Mouse (Mus musculus): ENCODE results near the gene Sapcd2. TPM values are rescaled to one million over a fixed set of nuclear protein-coding genes. Genes with fewer than 3 reads are reported as not detected.
"Not testable (repeated sequence)": the region's sequence is repeated elsewhere in the genome, so short reads cannot be mapped to it uniquely, and the experiment has no call there.

Sapcd2 gene
- total RNA-seq, 2 experiments from 2014 or later, result 8.7 to 10.8 TPM

DNA sequence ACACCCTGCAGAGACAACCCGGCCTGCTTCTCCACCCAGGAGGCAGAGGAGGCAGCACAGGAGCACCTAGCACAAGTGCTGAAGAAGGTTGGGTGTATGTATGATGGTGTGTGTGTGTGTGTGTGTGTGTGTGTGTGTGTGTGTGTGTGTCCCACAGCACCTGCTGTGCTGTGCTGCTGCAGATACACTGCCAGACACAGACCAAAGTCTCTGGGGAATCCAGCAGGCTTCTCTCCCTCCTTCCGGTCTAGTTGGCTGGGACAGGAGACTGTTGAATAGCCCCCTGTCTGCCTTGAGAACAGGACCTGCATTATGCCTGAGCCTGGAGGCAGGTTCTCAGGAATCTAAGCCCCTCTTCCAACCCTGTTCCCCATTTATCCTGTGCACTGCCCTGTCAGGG, 1.3 kb downstream of the Sapcd2 start:
- DNase-seq, result no peak

- DNase-seq, result peak; percentile 67
These were observed 4.5 kb downstream of the Sapcd2 start for GRCm38 (mm10) chr2:25376589-25376988.

DNA sequence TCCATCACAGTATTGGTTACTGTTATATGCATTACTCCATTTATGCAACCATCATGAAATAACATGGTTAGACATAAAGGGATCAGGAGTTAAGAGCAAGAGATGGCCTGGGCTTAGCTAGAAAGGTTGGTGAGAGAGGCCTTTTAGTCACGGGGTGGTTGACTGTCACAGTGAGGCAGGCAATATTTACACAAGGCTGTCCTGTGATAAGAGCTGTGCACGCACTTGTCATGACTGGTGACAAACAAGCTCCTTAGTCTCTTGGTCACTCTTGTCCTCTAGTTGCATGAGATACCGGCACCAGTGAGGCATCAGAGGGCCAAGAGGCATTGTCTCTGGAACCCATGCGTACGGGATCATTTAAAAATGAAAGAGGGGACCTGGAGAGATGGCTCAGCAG, 12.4 kb downstream of the Sapcd2 start:
- DNase-seq, result no peak

DNA sequence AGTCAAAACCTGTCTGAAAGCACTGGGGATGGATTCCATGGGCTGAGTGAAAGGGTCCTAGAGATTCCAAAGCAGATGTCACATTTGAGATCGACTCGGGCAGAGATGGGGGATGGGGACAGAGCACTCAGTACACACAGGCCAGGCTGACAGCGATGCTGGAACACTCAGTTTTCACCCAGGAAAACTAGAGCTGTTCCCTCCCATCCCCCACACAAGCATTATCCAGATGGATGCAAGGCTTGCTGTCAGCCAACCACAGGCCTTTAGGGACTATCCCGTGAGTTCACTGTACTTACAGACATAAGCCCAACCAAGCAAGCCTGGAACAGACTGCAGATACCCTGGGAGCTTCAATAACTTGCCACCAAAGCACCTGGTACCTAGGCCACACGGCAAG, 19.1 kb downstream of the Sapcd2 start:
- DNase-seq, result no peak

DNA sequence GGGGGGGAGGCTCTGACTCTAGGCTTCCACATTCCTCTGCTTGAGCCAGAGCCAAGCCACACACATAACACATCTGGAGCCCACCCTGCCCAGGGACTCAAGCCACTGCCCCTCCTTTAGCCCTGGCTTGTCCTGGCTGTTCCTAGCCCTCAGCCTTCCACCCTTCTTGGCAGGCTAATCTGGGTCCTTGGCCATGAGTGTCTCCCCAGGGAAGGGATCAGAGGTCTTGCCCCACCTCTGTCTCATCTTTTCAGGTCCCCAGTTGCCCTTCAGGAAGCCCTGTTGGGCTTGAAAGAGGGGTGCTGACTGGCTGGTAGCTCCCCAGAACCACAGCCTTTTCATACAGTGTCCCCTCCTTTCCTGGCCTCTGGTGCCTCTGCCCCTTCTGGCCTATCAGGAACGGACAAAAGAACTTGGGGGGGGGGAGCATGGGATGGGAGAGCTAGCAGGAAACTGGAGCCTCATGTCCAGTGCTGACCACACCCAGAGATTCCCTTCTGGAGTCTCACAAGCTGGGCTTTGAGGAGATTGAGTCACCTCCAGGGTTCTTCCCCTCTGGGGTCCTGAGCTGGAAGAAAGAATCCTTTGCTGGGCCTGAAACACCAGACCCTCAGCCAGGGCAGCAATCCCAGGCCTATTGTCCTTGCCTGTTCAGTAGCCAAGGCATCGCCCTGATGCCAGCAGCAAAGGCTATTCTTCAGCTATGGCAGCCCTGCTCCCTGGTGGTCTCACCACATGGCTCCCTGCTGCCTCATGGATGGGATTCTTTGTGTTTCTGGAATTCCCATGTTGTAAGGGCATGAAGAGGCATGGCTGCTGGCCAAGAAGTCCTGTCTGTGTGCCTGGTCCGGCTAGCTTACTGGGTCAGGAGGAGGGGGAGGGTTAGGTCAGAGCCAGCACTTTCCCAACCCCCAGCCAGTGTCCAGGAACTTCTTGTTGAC, 22.4 kb downstream of the Sapcd2 start:
- peak; percentile 33 for DNase-seq

DNA sequence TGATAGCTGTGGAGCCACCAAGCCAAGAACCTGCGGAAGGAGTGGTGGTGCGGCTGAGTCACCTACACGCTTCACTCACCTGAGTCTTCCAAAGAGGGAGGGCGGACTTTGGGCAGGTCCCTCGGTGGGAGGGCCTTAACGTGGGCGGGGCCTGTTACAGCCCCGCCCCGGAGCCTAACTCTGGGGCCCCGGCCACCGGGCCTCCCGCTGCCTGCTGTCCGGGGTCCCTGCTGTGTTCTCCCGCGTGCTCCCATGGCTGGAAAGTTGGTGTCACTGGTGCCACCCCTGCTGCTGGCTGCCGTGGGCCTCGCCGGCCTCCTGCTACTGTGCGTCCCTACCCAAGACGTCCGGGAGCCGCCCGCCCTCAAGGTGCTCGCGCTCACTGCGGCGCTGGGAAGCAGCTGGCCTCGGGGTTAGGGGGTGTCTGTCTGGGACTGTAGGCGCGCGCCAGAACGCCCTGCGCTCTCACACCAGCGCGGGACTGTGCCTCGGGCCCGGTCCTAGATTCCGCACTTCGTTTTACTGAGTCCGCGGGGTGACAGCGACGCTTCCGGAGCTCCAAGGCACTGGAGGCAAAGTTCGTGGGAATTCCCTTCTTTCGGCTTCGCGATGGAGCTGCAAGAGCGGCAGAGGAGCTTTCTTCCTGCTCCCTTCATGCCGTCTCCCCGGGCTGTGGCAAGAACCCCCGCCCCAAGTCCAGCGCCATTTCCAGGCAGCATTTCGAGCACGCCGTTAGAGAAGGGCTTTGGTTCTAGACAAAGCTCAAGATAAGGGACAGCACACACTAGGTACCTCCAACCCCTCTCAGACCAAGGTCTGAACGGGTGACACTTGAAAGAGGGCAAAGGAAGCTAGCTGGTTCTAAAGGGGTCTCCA, 23.8 kb downstream of the Sapcd2 start, which contains the start of gene Entpd2:
Entpd2 (plus strand) TSS at position 154 of the 876 bp plus-strand sequence.
- DNase-seq, result peak; percentile 49

DNA sequence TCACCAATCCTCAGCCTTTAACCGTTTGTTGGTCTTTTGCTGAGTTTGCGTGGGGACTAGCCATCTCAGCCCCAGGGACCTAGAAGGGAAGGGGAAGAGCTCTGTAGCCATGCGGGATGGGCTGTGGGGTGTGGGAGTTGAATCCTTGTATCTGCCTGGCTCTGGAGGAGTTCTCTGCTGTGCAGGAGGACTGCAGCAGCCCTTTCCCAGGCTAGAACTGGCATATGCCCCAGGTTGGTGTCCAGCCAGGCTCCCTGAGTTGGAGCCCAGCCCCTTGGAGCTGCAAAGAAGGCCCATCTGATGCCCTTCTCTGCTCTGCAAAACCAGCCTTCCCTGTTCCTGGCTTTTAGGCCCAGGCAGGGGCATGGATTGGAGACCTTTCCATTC, 24.5 kb downstream of the Sapcd2 start:
- peak; percentile 27 for DNase-seq

GRCm38 (mm10) chr2:25397010-25397409, 24.9 kb downstream of the Sapcd2 start:
- DNase-seq, result no peak

DNA sequence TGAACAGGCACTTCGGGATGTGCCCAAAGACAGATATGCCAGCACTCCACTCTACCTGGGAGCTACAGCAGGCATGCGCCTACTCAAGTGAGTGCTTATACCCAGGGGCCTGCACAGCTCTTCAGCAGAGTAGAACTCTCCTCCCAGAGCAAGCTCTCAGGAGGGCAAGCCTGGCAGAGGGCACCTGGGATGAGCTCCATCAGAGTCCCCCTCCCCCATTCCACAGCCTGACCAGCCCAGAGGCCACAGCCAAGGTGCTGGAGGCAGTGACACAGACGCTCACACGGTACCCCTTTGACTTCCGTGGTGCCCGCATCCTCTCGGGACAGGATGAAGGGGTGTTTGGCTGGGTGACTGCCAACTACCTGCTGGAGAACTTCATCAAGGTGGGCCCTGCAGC, 25.9 kb downstream of the Sapcd2 start:
- DNase-seq, result no peak

DNA sequence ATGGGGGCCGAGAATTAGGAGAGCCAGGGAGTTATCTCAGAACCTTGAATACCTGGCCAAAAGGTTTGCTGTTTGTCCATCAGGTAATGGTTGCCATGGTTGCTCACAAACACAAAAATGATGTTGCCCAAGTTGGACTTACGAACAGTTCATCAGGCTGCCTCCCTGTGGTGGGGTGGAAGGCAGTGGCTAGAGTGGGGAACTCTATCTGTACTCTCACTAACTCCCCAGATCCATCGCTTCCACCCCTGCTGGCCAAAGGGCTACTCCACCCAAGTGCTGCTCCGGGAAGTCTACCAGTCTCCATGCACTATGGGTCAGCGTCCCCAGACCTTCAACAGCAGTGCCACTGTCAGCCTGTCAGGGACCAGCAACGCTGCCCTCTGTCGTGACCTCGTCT, 26.9 kb downstream of the Sapcd2 start, which contains the start of gene Npdc1:
Npdc1 (plus strand) TSS at position 301 of the 400 bp plus-strand sequence.
- no peak for DNase-seq

GRCm38 (mm10) chr2:25400291-25400690, 28.2 kb downstream of the Sapcd2 start:
- DNase-seq, result peak; percentile 36

DNA sequence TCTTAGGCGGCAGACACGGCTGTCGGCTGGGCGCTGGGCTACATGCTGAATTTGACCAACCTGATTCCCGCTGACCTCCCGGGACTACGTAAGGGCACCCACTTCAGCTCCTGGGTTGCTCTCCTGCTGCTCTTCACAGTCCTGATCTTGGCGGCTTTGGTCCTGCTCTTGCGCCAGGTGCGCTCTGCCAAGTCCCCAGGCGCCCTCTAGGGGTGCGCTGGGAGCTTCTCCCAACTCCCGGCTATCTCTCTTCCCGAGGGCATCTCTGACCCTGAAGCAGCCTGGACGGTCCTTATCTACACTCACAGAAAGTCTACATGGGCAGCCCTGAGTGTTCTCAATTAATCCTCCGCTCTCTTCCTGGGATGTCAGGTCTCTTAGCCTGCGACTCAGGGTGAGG, 28.6 kb downstream of the Sapcd2 start:
- DNase-seq, result peak; percentile 64

DNA sequence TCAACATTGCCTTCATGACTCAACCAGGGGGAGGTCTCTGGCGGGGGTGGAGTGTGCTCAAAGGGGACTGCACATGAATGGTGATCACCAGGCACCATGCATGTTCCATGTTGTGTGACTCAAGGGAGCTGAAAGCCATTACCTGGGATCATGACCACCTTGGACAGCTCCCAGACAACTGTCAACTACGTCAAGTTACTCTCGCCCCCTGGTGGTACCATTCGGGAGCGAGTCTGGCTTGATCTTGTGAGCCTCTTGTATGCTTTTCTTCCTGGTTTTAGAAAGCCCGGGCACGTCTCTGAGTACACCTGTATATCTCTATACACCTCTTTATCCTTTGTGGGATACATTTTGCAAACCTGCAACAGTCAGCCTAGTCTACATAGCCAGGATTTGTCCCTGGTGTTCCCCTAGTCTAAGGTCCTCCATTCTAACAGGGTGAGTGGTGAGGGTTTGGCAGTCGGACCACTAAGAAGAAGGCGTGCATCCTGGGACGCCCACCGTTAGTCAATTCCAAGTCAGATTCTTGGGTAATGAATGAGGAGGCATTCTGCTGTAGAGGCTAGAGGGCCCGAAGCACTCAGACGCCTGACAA, 30.4 kb downstream of the Sapcd2 start:
- peak; percentile 87 for DNase-seq

DNA sequence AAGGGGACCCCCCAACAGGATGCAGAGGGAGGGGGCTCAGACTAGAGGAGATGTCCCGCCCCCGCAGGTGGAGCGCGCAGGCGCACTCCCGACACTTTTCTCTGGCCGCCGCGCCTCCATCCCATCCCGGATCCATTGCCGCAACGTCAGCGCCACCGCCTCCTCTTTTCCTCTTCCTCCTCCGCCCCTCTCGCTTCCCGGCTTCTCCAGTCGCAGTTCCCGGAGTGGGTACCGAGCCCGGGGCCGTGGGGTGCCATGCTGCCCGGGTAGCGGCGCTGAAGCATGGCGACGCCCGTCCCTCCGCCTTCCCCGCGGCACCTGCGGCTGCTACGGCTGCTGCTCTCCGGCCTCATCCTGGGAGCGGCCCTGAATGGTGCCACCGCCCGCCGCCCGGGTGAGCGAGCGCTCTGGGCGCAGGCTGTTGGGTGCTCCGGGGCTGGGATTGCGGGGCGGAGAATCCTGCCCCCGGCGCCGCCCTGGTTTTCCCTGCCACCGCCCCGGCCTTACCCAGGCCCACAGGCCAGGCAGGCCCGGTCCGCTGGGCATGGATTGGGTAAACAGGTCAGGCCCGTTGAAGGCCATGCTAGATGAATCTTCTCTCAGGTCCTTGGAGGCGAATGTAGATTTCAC, 31.0 kb downstream of the Sapcd2 start:
- DNase-seq, result peak; percentile 76

- no peak for DNase-seq
These were observed 31.9 kb downstream of the Sapcd2 start for GRCm38 (mm10) chr2:25403994-25404393.

DNA sequence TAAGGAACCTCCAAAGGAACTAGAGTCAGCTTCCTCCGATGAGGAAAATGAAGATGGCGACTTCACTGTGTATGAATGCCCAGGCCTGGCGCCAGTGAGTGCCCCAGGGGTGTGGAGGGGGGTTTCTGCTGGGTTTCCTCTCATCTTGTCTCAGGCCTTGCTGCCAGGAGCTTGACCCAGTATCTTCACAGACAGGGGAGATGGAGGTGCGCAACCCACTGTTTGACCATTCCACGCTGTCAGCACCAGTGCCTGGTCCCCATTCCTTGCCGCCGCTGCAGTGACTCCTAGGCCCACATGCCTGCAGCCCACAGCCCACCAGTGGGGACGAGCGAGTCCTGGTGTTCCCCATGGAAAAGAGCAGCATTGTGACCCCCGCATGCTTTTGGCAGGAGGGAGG, 36.8 kb downstream of the Sapcd2 start:
- DNase-seq, result no peak

- not testable (repeated sequence) for DNase-seq
These were observed 41.3 kb downstream of the Sapcd2 start for GRCm38 (mm10) chr2:25413436-25413835.

DNA sequence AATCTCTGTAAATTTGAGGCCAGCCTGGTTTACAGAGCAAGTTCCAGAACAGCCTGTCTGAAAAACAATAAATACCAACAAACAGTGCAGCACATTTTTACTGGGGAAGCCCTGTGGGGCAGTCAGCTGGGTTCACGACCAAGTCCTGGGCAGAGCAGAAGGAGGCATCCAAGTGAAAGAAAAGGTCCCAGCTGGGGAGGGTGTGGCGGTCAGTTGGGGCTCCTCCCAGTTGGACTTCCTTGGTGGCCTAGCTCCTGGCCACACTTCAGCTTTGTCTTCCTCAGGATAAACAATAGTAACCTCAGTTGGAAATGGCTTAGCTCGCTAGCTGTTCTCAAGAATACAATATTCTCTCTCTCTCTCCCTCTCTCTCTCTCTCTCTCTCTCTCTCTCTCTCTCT, 45.3 kb downstream of the Sapcd2 start:
- no peak for DNase-seq

GRCm38 (mm10) chr2:25421896-25422295, 49.8 kb downstream of the Sapcd2 start:
- DNase-seq, result peak; percentile 53

DNA sequence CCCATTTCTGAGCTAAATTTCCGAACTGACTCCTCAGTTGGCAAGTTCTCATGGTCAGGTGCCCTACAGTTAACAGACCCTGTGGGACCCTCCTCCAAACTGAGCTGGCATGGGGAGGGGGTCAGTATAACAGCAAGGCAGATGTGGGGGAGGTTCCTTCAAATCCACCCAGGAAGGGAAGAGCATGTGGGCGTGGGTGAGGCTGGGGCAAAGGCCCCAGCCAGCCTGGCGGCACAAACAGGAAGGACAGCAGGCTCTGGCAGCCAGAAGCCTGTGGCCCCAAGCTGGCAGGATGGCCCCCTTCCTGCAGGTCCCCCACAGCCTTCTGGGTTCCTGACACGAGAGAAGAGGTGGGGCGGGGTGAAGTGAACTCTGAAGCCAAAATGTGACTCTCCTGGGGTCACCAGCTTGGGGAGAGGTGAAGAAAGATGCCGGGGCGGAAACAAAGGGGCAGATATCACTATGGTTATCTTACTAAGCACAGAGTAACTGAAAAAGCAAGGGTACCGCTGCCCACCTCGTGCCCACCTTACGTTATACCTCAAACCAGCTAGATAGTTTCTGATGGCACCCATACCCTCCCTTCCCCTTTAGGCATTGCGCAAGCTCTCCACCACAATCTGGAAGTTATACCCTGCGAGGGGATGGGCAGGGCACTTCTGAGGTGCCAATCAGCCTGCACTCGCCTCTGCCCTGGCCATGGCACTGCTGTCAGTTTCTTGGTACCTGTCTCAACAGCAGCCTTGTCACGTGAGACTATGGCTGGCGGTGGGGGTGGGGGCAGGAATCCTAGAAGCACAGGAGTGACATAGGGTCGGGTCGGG, 50.7 kb downstream of the Sapcd2 start, which contains the start of gene Fut7:
Fut7 (plus strand) TSS at position 681 of the 824 bp plus-strand sequence.
- no peak for DNase-seq

DNA sequence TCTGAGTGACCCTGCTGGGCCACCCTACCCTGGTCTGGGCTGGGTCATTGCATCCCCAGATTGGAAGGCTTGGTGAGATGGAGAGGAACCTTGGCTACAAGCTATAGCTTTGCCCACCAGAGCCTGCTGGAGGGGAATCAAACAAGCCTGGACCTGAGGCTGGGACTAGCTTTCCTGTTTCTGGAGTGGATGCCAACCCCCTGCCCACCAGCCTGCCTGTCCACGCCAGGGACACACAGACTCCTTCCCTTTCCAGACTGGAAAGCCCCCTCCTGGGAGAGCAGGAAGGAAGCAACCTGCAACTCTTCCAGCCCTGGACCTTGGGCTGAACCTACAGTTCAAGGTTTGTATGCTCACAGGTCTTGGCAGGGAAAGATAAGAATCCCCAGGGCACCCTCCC, 51.5 kb downstream of the Sapcd2 start:
- DNase-seq, result no peak
